Mouse (Mus musculus): ENCODE measurements around the gene Mpzl3.

- TF ChIP-seq POLR2A (IDR thresholded peaks at IDR 0.05; ENCODE audit: borderline replicate concordance, control insufficient read depth, low read depth, low read length) (no peak), CTCF (IDR thresholded peaks at IDR 0.05; ENCODE audit: control insufficient read depth, insufficient read depth, low read length) (no peak)
Measured at GRCm38 (mm10) chr9:45027376-45027775, 27.6 kb upstream of the Mpzl3 start.

All from bone marrow, adult 2 months (tissue).